Mouse (Mus musculus) heart, embryonic 15.5 days (tissue): ENCODE data around the gene Nipsnap3a. TPM values are rescaled to one million over a fixed set of nuclear protein-coding genes. Genes with fewer than 3 reads are reported as not detected.

Source experiments
- ATAC-seq: fragments of 200-750 bp; cut with Nextera tagmentation; replicated peaks from 2 replicates; pipeline ENCODE4 v1.8.0; 2017; ENCODE audit warnings: low read depth, moderate TSS enrichment; ENCODE audit not compliant: insufficient number of reproducible peaks, insufficient read depth, low FRiP score
- H3K27ac ChIP-seq: fragments of 300-500 bp; sonication (generic); 2 replicates; pipeline ENCODE4 v1.5.1; 2015; ENCODE audit warnings: mild to moderate bottlenecking, inconsistent platforms
- H3K27me3 ChIP-seq: fragments of 300-500 bp; sonication (generic); 2 replicates; pipeline ENCODE4 v1.6.1; 2015; ENCODE audit warnings: inconsistent platforms
- H3K36me3 ChIP-seq: fragments of 300-500 bp; sonication (generic); 2 replicates; pipeline ENCODE4 v1.6.1; 2015; ENCODE audit warnings: mild to moderate bottlenecking, inconsistent platforms
- H3K4me1 ChIP-seq: fragments of 300-500 bp; sonication (generic); replicated peaks from 2 replicates; pipeline ENCODE4 v1.6.1; 2015; ENCODE audit warnings: inconsistent platforms
- H3K4me2 ChIP-seq: fragments of 300-500 bp; sonication (generic); 2 replicates; pipeline ENCODE4 v1.6.1; 2015; ENCODE audit warnings: inconsistent platforms, mild to moderate bottlenecking, moderate library complexity
- H3K4me3 ChIP-seq: fragments of 300-500 bp; sonication (generic); 2 replicates; pipeline ENCODE4 v1.5.1; 2015; ENCODE audit warnings: mild to moderate bottlenecking, inconsistent platforms
- H3K9ac ChIP-seq: fragments of 300-500 bp; sonication (generic); 2 replicates; pipeline ENCODE4 v1.6.1; 2015; ENCODE audit warnings: mild to moderate bottlenecking, inconsistent platforms
- H3K9me3 ChIP-seq: fragments of 300-500 bp; sonication (generic); replicated peaks from 2 replicates; pipeline ENCODE4 v1.6.1; 2016; ENCODE audit warnings: inconsistent platforms
- WGBS: fragments of 180-500 bp; shearing (Covaris S2); methylation state at CpG from one replicate; pipeline ENCODE4 v1.1.7; 2015; ENCODE audit warnings: mixed read lengths; 5-methylcytosine and 5-hydroxymethylcytosine counted together
- polyA plus RNA-seq: library from polyadenylated mRNA; unstranded; fragments of >200 nt; fragmentation: Nextera tagmentation; extraction: Ambion mirVana; gene quantifications from 2 replicates; pipeline ENCODE4 v1.2.1, GENCODE M21; 2015

Gene Nipsnap3a
- polyA plus RNA-seq, 1 experiment from 2014 or later = not detected

- Histone ChIP-seq H3K4me2 (no peak overlapping the region), H3K27me3 (no peaks in the 10 kb centered on the region), H3K9ac (no peak overlapping the region), H3K27ac (no peak overlapping the region), H3K4me3 (no peak overlapping the region), H3K36me3 (peaks cover 36% of the 10 kb centered on the region), H3K4me1 (peaks cover 8% of the 10 kb centered on the region), H3K9me3 (peaks cover 6% of the 10 kb centered on the region; the same call in 1 of the 2 replicates)
- WGBS = 88% methylated on average over 7 of the region's 7 CpGs
- no peak for ATAC-seq
Observed at GRCm38 (mm10) chr4:53014421-53014820, 25.3 kb downstream of the Nipsnap3a start.

DNA sequence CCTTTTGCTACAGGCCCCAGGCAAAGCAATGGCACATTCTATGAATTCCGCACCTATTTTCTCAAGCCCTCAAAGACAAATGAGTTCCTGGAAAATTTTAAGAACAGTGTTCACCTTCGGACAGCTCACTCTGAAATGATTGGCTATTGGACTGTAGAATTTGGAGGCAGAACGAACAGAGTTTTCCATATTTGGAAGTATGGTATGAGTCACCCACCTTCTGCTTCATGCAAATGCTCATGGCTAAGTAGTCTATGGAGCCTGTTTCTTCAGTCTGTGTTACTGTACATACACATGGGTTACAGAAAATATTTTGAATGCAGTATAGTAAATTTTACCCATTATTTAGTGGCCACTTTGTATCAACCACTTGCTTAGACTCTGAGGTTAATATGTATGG lies 26.0 kb downstream of the Nipsnap3a start:
- Histone ChIP-seq H3K4me2 (no peak overlapping the region), H3K4me1 (peaks cover 8% of the 10 kb centered on the region), H3K27me3 (no peaks in the 10 kb centered on the region), H3K27ac (no peak overlapping the region), H3K36me3 (peaks cover 42% of the 10 kb centered on the region), H3K4me3 (no peak overlapping the region), H3K9ac (no peak overlapping the region), H3K9me3 (peaks cover 6% of the 10 kb centered on the region; the same call in 1 of the 2 replicates)
- WGBS = 93% methylated on average over 3 of the region's 3 CpGs
- no peak for ATAC-seq

GRCm38 (mm10) chr4:53018392-53018791 lies 29.3 kb downstream of the Nipsnap3a start:
- Histone ChIP-seq H3K9me3 (peaks cover 6% of the 10 kb centered on the region; the same call in 1 of the 2 replicates), H3K4me2 (no peak overlapping the region), H3K4me3 (no peak overlapping the region), H3K4me1 (no peaks in the 10 kb centered on the region), H3K27me3 (no peaks in the 10 kb centered on the region), H3K36me3 (peaks cover 57% of the 10 kb centered on the region), H3K9ac (no peak overlapping the region), H3K27ac (no peak overlapping the region)
- no peak for ATAC-seq
- 93% methylated on average over 1 of the region's 1 CpGs for WGBS

GRCm38 (mm10) chr4:53023189-53023925 lies 34.3 kb downstream of the Nipsnap3a start:
- Histone ChIP-seq H3K27ac (no peak overlapping the region), H3K4me2 (0 out of 2 replicates have a peak overlapping the region, but pooled peaks have one; percentile 10), H3K36me3 (peaks cover 28% of the 10 kb centered on the region), H3K4me3 (no peak overlapping the region), H3K4me1 (no peaks in the 10 kb centered on the region), H3K9ac (no peak overlapping the region), H3K9me3 (no peaks in the 10 kb centered on the region), H3K27me3 (no peaks in the 10 kb centered on the region)
- ATAC-seq = no peak
- WGBS = 70% methylated on average over 14 of the region's 14 CpGs

GRCm38 (mm10) chr4:53024397-53024796 lies 35.3 kb downstream of the Nipsnap3a start:
- WGBS = 79% methylated on average over 4 of the region's 4 CpGs

GRCm38 (mm10) chr4:53027811-53028210 lies 38.7 kb downstream of the Nipsnap3a start:
- no peak overlapping the region for H3K4me3 ChIP-seq
- ATAC-seq = no peak
- peaks cover 9% of the 10 kb centered on the region for H3K36me3 ChIP-seq
- H3K27me3 ChIP-seq = no peaks in the 10 kb centered on the region
- no peaks in the 10 kb centered on the region for H3K4me1 ChIP-seq
- no peak overlapping the region for H3K4me2 ChIP-seq
- H3K9ac ChIP-seq = no peak overlapping the region
- 64% methylated on average over 3 of the region's 3 CpGs for WGBS
- H3K27ac ChIP-seq = no peak overlapping the region
- no peaks in the 10 kb centered on the region for H3K9me3 ChIP-seq

More at GRCm38 (mm10) chr4:53024397-53024796, 35.3 kb downstream of the Nipsnap3a start:
- H3K27ac ChIP-seq = no peak overlapping the region
- H3K36me3 ChIP-seq = peaks cover 22% of the 10 kb centered on the region
- H3K9me3 ChIP-seq = no peaks in the 10 kb centered on the region
- no peak for ATAC-seq
- H3K4me1 ChIP-seq = no peaks in the 10 kb centered on the region
- H3K9ac ChIP-seq = no peak overlapping the region
- H3K27me3 ChIP-seq = no peaks in the 10 kb centered on the region
- H3K4me2 ChIP-seq = no peak overlapping the region
- H3K4me3 ChIP-seq = no peak overlapping the region

DNA sequence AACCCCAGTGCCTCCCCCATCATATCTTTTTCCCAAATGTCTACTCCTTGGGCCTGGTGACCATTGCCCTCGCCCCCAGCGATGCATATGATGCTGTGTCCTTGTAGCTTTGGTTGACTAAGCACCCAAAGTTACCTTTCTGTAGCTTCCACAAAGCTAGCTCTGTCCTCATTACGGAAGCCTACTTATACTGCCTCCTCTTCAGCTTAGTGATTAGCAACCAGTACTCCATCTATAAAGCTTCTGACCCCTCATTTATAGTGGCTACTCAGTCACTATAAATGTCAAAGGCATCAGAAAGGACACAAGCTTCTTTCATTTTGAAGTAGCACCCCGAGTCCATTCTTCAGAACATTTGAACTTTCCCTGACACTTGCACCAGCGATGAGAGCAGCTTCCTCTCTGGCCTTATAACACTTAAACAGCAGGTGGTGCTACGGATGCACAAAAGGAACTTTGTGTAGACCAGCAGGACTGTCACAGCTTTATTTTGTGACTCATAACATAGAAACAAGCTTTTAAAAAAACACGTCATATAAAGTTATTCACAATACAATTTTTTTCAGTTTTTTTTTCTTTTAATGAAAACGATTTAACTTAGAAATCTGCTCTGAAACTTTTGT lies 41.4 kb downstream of the Nipsnap3a start:
- H3K9me3 ChIP-seq = no peaks in the 10 kb centered on the region
- H3K27me3 ChIP-seq = no peaks in the 10 kb centered on the region
- no peak overlapping the region for H3K4me2 ChIP-seq
- peaks cover 16% of the 10 kb centered on the region; the same call in 1 of the 2 replicates for H3K36me3 ChIP-seq
- ATAC-seq = no peak
- H3K27ac ChIP-seq = no peak overlapping the region
- H3K4me1 ChIP-seq = no peaks in the 10 kb centered on the region
- WGBS = 48% methylated on average over 8 of the region's 8 CpGs
- H3K4me3 ChIP-seq = no peak overlapping the region
- H3K9ac ChIP-seq = no peak overlapping the region

- no peaks in the 10 kb centered on the region for H3K4me1 ChIP-seq
- H3K27me3 ChIP-seq = no peaks in the 10 kb centered on the region
- no peak overlapping the region for H3K9ac ChIP-seq
- no peak overlapping the region for H3K4me2 ChIP-seq
- no peaks in the 10 kb centered on the region for H3K9me3 ChIP-seq
- 76% methylated on average over 8 of the region's 8 CpGs for WGBS
- no peak for ATAC-seq
- no peak overlapping the region for H3K27ac ChIP-seq
- H3K36me3 ChIP-seq = peaks cover 14% of the 10 kb centered on the region; the same call in 1 of the 2 replicates
- H3K4me3 ChIP-seq = no peak overlapping the region
Observed at GRCm38 (mm10) chr4:53043819-53044218, 54.7 kb downstream of the Nipsnap3a start.

DNA sequence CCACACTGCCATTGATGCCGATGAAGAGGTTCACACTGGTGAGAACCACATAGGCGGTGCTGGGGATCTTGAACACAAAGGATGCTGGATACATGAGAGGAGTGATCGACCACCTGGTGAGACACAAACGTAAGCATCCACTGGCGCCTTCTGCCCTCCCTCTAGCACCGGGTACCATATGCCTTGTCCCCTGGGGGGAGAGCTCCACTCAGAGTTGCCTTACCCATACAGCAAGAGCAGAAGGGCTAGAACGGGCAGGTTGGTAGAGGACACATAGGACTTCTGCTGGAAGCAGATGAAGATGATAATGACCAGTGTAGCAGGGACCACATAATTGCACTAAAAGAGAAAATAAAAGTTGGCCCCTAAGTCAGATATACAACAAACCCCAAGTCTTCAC lies 56.7 kb downstream of the Nipsnap3a start:
- Histone ChIP-seq H3K9ac (no peak overlapping the region), H3K4me2 (no peak overlapping the region), H3K9me3 (no peaks in the 10 kb centered on the region), H3K4me3 (no peak overlapping the region), H3K27ac (no peak overlapping the region), H3K27me3 (no peaks in the 10 kb centered on the region), H3K36me3 (peaks cover 14% of the 10 kb centered on the region; the same call in 1 of the 2 replicates), H3K4me1 (no peaks in the 10 kb centered on the region)
- ATAC-seq = no peak
- 83% methylated on average over 7 of the region's 7 CpGs for WGBS

GRCm38 (mm10) chr4:53046238-53047022 lies 57.4 kb downstream of the Nipsnap3a start:
- H3K9ac ChIP-seq = no peak overlapping the region
- WGBS = 63% methylated on average over 9 of the region's 9 CpGs
- H3K4me3 ChIP-seq = no peak overlapping the region
- H3K9me3 ChIP-seq = no peaks in the 10 kb centered on the region
- no peak overlapping the region for H3K4me2 ChIP-seq
- no peaks in the 10 kb centered on the region for H3K27me3 ChIP-seq
- peaks cover 17% of the 10 kb centered on the region; the same call in 1 of the 2 replicates for H3K36me3 ChIP-seq
- no peak for ATAC-seq
- H3K27ac ChIP-seq = no peak overlapping the region
- H3K4me1 ChIP-seq = no peaks in the 10 kb centered on the region
